Mouse (Mus musculus): Measurements from ENCODE around the gene Acvr1b. TPM values are rescaled to one million over a fixed set of nuclear protein-coding genes. Genes with fewer than 3 reads are reported as not detected.

Gene Acvr1b
- polyA plus RNA-seq, 1 experiment from 2014 or later, result 30.4 TPM

DNA sequence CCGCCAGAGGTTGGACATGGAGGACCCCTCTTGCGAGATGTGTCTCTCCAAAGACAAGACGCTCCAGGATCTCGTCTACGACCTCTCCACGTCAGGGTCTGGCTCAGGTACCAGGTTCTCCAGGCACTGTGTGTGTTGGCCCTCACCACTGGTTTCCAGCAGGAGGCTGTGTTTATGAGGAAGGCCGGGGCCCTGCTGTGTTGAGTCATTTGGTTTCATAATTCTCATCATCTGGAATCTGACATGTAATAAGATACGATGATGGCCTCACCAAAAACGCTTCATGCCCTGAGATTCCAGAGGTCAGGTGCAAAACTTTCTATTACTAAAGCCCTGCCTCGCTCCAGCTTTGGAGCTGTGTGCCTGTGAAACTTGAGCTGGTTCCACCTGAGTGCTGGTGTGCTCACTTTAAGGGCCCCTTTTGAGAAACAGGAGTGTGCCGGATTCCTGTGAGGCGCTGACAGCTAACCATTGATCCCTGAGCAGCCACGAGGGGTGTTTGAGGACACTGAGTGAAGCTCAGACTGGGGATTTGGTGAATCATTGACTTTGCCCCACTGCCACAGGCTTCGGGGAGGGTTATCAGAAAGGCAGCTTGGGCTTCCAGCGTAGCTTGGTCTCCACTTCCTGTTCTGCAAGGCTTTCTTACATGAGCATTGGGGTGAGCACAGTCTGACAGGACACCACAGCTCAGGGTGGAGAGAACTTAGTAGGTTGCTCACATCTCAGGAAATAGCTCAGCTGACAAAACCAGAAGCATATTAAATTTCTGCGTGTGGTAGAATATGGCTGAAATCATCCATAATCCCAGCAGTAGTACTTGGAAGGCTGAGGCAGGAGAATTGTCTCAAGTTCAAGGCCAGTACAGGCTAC, 21.3 kb downstream of the Acvr1b start:
- no peak overlapping the region for H3K4me3 ChIP-seq (replicated peaks; ENCODE audit: low read depth, low read length)
- no peak overlapping the region for H3K9ac ChIP-seq (replicated peaks; ENCODE audit: low read length)
- ATAC-seq (ENCODE audit: low FRiP score, low TSS enrichment), result no peak
- no peak for DNase-seq
- H3K36me3 ChIP-seq (ENCODE audit: control insufficient read depth, insufficient read depth, low read length), result peaks cover 59% of the 10 kb centered on the region
- H3K9me3 ChIP-seq (ENCODE audit: control insufficient read depth, low read length), result no peaks in the 10 kb centered on the region
- 95% methylated on average over 16 of the region's 16 CpGs for whole genome bisulfite sequencing
- H3K27ac ChIP-seq (replicated peaks; ENCODE audit: low read depth, low read length), result no peak overlapping the region
- no peaks in the 10 kb centered on the region for H3K27me3 ChIP-seq (ENCODE audit: control insufficient read depth, insufficient read depth, low read length)
- H3K4me2 ChIP-seq (ENCODE audit: low read length), result no peak overlapping the region
- peaks cover 15% of the 10 kb centered on the region; the same call in 1 of the 2 replicates for H3K4me1 ChIP-seq (ENCODE audit: control insufficient read depth, insufficient read depth, low read length)

DNA sequence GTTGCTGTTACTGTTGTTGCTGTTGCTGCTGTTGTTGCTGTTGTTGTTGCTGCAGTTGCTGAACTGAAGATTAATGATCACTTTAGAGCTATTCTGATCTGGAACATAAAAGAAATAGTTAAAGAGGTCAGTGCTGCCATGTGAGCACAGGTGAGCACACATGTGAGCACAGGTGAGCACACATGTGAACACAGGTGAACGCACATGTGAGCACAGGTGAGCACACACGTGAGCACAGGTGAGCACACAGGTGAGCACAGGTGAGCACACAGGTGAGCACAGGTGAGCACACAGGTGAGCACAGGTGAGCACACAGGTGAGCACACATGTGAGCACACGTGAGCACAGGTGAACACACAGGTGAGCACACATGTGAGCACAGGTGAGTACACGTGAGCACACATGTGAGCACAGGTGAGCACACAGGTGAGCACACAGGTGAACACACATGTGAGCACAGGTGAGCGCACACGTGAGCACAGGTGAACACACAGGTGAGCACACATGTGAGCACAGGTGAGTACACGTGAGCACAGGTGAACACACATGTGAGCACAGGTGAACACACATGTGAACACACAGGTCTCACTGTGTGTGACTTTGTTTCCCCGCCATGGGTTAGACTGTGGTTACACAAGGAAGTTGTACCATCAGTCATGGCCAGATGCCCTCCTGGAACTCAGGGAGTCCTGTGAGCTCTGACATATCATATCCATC, 22.4 kb downstream of the Acvr1b start:
- ATAC-seq (ENCODE audit: low FRiP score, low TSS enrichment) (no peak), DNase-seq (peak; percentile 14)
- Histone ChIP-seq H3K9me3 (ENCODE audit: control insufficient read depth, low read length) (no peaks in the 10 kb centered on the region), H3K27ac (replicated peaks; ENCODE audit: low read depth, low read length) (no peak overlapping the region), H3K9ac (replicated peaks; ENCODE audit: low read length) (no peak overlapping the region), H3K36me3 (ENCODE audit: control insufficient read depth, insufficient read depth, low read length) (peaks cover 70% of the 10 kb centered on the region), H3K4me1 (ENCODE audit: control insufficient read depth, insufficient read depth, low read length) (peaks cover 9% of the 10 kb centered on the region; the same call in 1 of the 2 replicates), H3K27me3 (ENCODE audit: control insufficient read depth, insufficient read depth, low read length) (no peaks in the 10 kb centered on the region), H3K4me3 (replicated peaks; ENCODE audit: low read depth, low read length) (no peak overlapping the region), H3K4me2 (ENCODE audit: low read length) (no peak overlapping the region)
- WGBS, result 94% methylated on average over 8 of the region's 8 CpGs

- DNase-seq (no peak), ATAC-seq (ENCODE audit: low FRiP score, low TSS enrichment) (no peak)
- Histone ChIP-seq H3K4me2 (ENCODE audit: low read length) (no peak overlapping the region), H3K9ac (replicated peaks; ENCODE audit: low read length) (no peak overlapping the region), H3K4me3 (replicated peaks; ENCODE audit: low read depth, low read length) (no peak overlapping the region), H3K27me3 (ENCODE audit: control insufficient read depth, insufficient read depth, low read length) (no peaks in the 10 kb centered on the region), H3K9me3 (ENCODE audit: control insufficient read depth, low read length) (no peaks in the 10 kb centered on the region), H3K36me3 (ENCODE audit: control insufficient read depth, insufficient read depth, low read length) (peaks cover 77% of the 10 kb centered on the region), H3K27ac (replicated peaks; ENCODE audit: low read depth, low read length) (no peak overlapping the region), H3K4me1 (ENCODE audit: control insufficient read depth, insufficient read depth, low read length) (0 out of 2 replicates have a peak, but pooled peaks cover 6% of the 10 kb centered on the region)
Observed at GRCm38 (mm10) chr15:101196961-101197360, 23.1 kb downstream of the Acvr1b start.

GRCm38 (mm10) chr15:101197497-101198179, 23.8 kb downstream of the Acvr1b start:
- ATAC-seq (ENCODE audit: low FRiP score, low TSS enrichment) (no peak), DNase-seq (no peak)
- WGBS, result 92% methylated on average over 15 of the region's 15 CpGs
- Histone ChIP-seq H3K4me1 (ENCODE audit: control insufficient read depth, insufficient read depth, low read length) (0 out of 2 replicates have a peak, but pooled peaks cover 2% of the 10 kb centered on the region), H3K4me3 (replicated peaks; ENCODE audit: low read depth, low read length) (no peak overlapping the region), H3K27me3 (ENCODE audit: control insufficient read depth, insufficient read depth, low read length) (no peaks in the 10 kb centered on the region), H3K4me2 (ENCODE audit: low read length) (no peak overlapping the region), H3K9ac (replicated peaks; ENCODE audit: low read length) (no peak overlapping the region), H3K27ac (replicated peaks; ENCODE audit: low read depth, low read length) (no peak overlapping the region), H3K36me3 (ENCODE audit: control insufficient read depth, insufficient read depth, low read length) (peaks cover 84% of the 10 kb centered on the region), H3K9me3 (ENCODE audit: control insufficient read depth, low read length) (no peaks in the 10 kb centered on the region)

DNA sequence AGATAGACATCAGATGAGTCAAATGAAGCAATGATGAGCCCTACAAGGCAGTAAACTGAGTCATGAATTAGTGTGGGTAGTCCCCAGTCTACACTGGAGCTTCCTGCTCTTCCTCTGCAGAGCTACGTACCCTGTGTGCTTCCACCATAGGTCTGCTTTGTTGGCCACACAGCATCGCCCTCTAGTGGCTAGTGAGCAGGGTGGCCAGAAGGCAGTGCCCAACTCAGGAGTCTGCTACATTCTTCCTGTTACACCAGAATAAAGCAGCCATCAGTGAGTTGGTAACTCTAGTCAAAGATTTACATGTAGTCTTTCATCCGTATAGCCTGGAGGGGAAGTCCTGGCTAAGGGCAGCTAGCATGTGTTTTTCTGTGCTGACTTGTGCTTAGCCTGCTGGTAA, 24.4 kb downstream of the Acvr1b start:
- Histone ChIP-seq H3K4me3 (replicated peaks; ENCODE audit: low read depth, low read length) (no peak overlapping the region), H3K27me3 (ENCODE audit: control insufficient read depth, insufficient read depth, low read length) (no peaks in the 10 kb centered on the region), H3K36me3 (ENCODE audit: control insufficient read depth, insufficient read depth, low read length) (peaks cover 90% of the 10 kb centered on the region), H3K27ac (replicated peaks; ENCODE audit: low read depth, low read length) (no peak overlapping the region), H3K9me3 (ENCODE audit: control insufficient read depth, low read length) (no peaks in the 10 kb centered on the region), H3K4me1 (ENCODE audit: control insufficient read depth, insufficient read depth, low read length) (no peaks in the 10 kb centered on the region), H3K9ac (replicated peaks; ENCODE audit: low read length) (no peak overlapping the region), H3K4me2 (ENCODE audit: low read length) (no peak overlapping the region)
- ATAC-seq (ENCODE audit: low FRiP score, low TSS enrichment), result no peak; the same call in 1 of the 2 replicates
- 28% methylated on average over 3 of the region's 3 CpGs for WGBS
- DNase-seq, result peak; percentile 85

DNA sequence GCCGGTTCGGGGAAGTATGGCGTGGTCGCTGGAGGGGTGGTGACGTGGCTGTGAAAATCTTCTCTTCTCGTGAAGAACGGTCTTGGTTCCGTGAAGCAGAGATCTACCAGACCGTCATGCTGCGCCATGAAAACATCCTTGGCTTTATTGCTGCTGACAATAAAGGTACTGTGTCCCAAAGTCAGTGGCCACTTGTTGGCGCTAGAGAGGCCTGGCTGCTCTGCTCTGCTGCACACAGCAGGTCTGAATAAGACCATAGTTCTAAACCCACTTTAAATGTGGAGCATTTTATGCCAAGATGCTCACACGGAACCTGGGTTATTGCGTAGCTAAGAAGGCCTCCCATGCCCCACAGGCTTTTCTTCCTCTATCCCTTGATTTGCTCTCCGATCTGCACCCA, 25.0 kb downstream of the Acvr1b start:
- Histone ChIP-seq H3K4me1 (ENCODE audit: control insufficient read depth, insufficient read depth, low read length) (no peaks in the 10 kb centered on the region), H3K9ac (replicated peaks; ENCODE audit: low read length) (no peak overlapping the region), H3K9me3 (ENCODE audit: control insufficient read depth, low read length) (no peaks in the 10 kb centered on the region), H3K27ac (replicated peaks; ENCODE audit: low read depth, low read length) (no peak overlapping the region), H3K27me3 (ENCODE audit: control insufficient read depth, insufficient read depth, low read length) (no peaks in the 10 kb centered on the region), H3K4me3 (replicated peaks; ENCODE audit: low read depth, low read length) (no peak overlapping the region), H3K36me3 (ENCODE audit: control insufficient read depth, insufficient read depth, low read length) (peaks cover 96% of the 10 kb centered on the region), H3K4me2 (ENCODE audit: low read length) (no peak overlapping the region)
- no peak for ATAC-seq (ENCODE audit: low FRiP score, low TSS enrichment)
- DNase-seq, result no peak
- WGBS, result 89% methylated on average over 14 of the region's 14 CpGs

DNA sequence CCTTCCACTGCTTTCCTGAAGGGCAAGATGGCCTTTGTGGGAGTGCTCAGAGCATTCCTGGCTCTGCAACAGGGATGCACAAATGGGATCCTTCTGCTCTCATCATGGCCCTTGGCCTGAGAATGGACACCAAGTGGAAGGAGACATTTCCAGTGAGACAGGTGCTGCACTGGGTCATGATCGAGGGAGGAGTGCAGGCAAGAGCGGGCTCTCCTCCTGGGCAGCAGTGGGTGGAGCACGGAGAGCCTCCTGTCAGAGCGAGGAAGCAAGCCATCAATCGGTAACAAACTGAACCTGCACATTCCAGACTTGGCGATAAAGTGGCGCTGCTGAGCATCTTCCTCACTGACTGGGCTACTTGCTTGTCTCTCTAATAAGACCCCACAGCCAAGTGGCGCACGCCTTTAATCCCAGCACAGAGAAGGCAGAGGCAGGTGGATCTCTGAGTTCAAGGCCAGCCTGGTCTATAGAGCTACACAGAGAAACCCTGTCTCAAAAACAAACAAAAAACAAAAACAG, 27.0 kb downstream of the Acvr1b start:
- H3K27ac ChIP-seq (replicated peaks; ENCODE audit: low read depth, low read length), result no peak overlapping the region
- DNase-seq (no peak), ATAC-seq (ENCODE audit: low FRiP score, low TSS enrichment) (no peak)
- H3K4me1 ChIP-seq (ENCODE audit: control insufficient read depth, insufficient read depth, low read length), result no peaks in the 10 kb centered on the region
- H3K9me3 ChIP-seq (ENCODE audit: control insufficient read depth, low read length), result no peaks in the 10 kb centered on the region
- H3K4me3 ChIP-seq (replicated peaks; ENCODE audit: low read depth, low read length), result no peak overlapping the region
- WGBS, result 96% methylated on average over 9 of the region's 9 CpGs
- H3K36me3 ChIP-seq (ENCODE audit: control insufficient read depth, insufficient read depth, low read length), result peaks cover 94% of the 10 kb centered on the region
- no peak overlapping the region for H3K9ac ChIP-seq (replicated peaks; ENCODE audit: low read length)
- H3K4me2 ChIP-seq (ENCODE audit: low read length), result no peak overlapping the region
- no peaks in the 10 kb centered on the region for H3K27me3 ChIP-seq (ENCODE audit: control insufficient read depth, insufficient read depth, low read length)

GRCm38 (mm10) chr15:101201414-101201813, 27.5 kb downstream of the Acvr1b start:
- DNase-seq (no peak), ATAC-seq (ENCODE audit: low FRiP score, low TSS enrichment) (no peak)
- Histone ChIP-seq H3K36me3 (ENCODE audit: control insufficient read depth, insufficient read depth, low read length) (peaks cover 94% of the 10 kb centered on the region), H3K27ac (replicated peaks; ENCODE audit: low read depth, low read length) (no peak overlapping the region), H3K9me3 (ENCODE audit: control insufficient read depth, low read length) (no peaks in the 10 kb centered on the region), H3K4me1 (ENCODE audit: control insufficient read depth, insufficient read depth, low read length) (no peaks in the 10 kb centered on the region), H3K9ac (replicated peaks; ENCODE audit: low read length) (no peak overlapping the region), H3K4me3 (replicated peaks; ENCODE audit: low read depth, low read length) (no peak overlapping the region), H3K27me3 (ENCODE audit: control insufficient read depth, insufficient read depth, low read length) (no peaks in the 10 kb centered on the region), H3K4me2 (ENCODE audit: low read length) (no peak overlapping the region)
- WGBS, result 98% methylated on average over 3 of the region's 3 CpGs

Measured in midbrain, embryonic 14.5 days (tissue).